Mouse (Mus musculus) ES-CJ7 (cell line): ENCODE results near the gene Vps37c.
A peak's percentile ranks its signal among the peaks of the same experiment; 100 is the strongest.

Experiments used
- DNase-seq: peaks from one replicate; pipeline ENCODE4 v3.0.0; 2011; ENCODE audit warnings: low read depth, low spot score

The Vps37c gene

DNA sequence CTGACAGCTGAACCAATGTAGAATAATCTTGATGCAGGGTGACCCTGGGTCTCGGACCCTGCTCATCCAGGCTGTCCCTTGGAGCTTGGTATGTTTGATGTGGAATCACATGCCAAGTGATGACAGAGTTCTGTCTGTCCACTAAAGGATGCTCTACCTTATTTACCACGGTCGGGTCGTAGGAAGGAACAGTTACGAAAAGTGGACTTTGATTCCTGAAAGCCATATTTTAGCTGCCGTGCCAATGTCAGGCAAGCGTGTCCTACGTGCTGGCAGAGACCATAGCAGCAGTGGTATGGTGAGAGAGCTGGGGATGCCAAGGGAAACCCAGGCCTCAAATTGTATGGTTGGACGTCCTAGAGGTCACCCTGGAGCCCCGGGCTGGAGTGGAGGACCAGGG lies 25.0 kb downstream of the Vps37c start:
- no peak for DNase-seq

DNA sequence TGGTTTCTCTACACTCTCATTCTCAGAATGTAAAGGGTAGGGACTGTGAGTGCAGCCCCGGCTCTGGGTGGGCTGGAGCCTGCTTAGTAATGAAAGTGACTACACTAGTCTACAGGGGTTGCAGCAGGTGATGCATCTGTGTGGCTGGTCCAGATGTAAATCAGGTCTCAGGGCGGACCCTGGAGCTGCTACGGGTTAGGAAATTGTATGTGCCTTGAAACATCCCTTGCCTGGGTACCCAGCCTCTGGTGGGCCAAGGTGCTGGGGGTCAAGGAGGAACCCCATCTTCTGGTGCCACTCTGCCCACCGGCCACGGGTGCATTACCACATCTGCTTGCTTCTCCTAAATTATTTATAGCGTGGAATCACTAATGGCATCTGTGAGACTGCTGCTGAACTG lies 25.6 kb downstream of the Vps37c start:
- no peak for DNase-seq

DNA sequence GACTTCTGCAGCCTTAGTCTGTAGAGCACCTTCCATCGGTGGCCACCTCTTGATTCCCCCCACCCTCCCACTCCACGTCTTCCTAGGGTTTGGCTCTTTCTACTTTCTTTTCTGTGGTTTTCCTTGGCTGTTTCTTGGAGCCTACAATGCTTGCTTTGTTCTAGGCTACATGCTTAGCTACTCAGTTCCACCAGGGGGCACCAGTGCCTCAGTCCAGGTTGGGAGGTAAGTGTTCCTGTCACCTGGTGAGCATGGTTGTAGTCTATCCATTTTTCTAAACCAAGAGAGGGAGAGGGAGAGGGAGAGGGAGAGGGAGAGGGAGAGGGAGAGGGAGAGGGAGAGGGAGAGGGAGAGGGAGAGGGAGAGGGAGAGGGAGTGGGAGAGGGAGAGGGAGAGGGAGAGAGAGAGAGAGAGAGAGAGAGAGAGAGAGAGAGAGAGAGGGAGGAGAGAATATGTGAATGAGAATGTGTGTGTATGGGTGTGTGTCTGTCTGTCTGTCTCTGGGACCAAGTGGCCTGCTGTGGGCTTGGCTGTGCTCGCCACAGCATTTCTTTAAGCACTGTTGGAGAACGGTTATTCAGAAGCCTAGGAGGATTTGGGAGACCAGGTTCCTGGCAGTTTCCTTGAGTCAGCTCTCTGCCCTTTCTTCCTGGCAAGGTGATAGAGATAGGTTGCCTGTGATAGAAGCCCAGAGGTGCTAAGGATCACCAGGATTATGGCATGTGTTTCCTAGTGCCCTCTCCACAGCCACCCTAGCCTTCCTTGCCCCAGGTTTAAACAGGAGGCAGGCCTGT lies 26.3 kb downstream of the Vps37c start:
- DNase-seq: peak; percentile 80

DNA sequence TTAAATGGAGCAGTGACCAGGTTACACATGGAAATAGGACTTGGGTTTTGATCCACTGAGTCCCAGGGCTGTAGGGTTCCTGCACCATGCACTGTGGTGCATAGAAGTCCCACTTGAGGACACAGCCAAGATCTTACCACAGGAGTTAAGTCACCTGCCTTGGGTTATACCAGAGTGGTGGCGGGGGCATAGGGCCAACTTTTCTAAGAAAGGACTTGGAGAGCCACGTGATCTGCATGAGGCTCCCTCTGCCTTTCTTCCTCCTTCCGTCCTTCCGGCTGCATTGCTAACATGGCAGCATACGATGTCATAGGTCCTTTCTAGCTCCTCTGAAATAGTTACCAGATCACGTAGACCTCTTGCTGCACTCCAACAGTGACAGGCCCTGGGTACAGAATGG lies 26.9 kb downstream of the Vps37c start:
- DNase-seq: no peak

DNA sequence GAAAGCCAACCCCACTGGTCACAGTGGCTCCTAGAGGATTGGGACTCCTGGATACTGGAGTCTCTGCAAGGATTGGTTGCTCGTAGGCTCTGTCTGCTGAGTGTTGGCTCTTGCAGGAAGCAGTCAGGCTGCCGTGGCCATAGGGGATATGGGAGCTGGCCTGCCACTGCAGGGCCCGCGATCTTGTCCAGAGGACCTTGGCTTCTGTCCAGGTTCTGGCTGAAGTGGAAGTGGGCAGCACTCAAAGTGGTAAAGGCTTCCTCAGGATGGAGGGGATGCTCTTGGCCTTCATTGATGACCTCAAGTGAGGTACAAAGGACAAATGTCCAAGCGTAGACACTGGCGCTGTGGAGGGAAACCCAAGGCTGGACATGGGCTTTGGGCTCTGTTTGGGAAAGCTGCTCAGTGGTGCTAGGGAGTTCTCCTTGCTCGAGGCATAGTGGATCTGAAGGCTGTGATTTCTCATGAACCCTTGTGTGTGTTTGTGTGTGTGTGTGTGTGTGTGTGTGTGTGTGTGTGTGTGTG lies 29.8 kb downstream of the Vps37c start:
- DNase-seq: no peak

DNA sequence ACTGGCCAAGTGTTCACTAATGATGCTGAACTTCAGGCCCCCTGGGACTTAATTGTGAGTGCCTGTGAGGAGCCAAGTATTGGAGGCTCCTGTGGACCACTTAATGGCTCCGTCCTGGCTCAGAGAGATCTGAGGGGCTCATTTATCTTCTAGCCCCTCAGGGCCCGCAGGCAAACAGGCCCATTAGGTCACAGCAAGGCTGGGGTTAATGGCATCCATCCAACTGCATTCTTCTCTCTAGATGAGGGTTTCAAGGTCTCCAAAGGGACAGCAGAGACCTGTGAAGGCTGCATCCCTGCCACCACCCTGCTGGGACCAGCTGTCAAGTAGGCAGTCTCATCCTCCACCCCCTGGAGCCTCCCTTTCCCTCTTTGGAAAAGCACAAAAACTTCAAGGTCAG lies 31.2 kb downstream of the Vps37c start:
- no peak for DNase-seq

DNA sequence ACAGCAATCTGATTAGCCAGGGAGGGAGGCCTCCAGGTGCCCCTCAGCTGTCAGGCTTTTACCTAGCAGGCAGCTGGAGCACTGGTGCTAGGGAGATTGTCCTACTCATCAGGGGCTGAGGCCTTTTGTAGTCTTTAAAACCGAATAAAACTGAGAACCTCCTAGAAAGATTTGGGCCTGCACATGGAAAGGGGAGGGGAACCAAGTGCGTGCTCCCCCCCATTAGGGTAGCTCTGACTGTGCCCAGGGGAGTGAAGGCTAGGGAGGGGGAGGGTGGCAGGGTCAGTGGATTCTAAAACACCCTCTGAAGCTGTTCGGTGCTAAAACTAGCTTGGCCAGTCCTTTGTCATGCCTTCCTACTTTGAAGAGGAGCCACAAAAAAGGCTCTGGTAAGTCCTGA lies 32.0 kb downstream of the Vps37c start:
- no peak for DNase-seq

DNA sequence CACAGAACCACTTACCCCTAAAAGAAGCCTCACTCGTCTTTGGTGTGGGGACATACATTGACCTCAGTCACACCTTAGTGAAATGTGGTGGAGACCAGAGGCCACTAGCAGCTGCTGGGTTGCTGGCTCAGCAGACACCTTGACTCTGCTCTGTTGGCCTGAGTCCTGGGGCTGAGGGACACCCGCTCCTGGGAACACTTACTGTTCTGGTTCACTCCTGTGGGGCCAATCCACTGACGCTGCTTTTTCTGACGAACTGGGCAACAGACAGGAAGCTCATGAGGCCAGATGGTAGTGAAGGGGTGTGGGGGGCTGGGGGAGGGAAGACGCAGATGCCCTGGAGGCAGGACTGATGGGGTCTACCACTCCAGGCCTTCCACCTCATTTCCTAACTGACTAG lies 32.5 kb downstream of the Vps37c start:
- no peak for DNase-seq

DNA sequence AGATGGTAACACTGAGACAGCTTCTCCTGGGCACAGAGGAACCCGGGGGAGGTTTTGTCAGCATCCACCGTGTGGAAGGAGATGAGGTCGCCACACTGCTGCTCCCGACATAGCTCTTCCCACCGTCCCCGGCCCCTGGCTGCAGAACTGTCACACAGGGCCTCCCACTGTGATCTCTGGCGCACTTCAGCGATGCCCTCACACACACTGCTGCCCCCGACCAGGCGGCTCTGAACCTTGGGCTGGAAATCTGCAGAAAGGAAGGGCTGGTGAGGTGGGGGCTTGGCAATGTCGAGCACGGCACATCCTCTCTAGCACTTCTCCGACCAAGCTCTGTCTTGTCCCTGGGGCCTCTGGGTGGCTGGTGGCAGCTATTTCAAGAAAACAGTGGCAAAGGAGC lies 34.5 kb downstream of the Vps37c start:
- no peak for DNase-seq

DNA sequence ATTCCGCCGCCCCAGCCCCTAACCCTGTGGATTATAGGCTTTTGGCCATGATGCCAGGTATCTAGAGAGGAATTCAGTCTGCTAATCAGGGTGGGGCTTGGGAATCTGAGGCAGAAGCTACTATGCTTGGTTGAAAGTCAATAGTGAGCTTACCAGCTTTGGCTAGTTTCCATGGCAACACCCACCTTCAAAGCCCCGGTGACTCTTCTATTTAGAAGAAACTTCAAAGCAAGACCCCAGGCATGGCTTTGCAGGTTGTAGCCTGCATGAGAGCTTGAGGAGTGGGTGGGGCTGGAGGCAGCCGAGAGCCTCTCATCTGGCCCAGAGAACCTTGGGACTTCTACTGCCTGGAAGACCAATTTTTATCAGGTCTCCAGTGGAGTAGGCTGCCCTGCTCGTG lies 35.1 kb downstream of the Vps37c start:
- peak; percentile 75 for DNase-seq

DNA sequence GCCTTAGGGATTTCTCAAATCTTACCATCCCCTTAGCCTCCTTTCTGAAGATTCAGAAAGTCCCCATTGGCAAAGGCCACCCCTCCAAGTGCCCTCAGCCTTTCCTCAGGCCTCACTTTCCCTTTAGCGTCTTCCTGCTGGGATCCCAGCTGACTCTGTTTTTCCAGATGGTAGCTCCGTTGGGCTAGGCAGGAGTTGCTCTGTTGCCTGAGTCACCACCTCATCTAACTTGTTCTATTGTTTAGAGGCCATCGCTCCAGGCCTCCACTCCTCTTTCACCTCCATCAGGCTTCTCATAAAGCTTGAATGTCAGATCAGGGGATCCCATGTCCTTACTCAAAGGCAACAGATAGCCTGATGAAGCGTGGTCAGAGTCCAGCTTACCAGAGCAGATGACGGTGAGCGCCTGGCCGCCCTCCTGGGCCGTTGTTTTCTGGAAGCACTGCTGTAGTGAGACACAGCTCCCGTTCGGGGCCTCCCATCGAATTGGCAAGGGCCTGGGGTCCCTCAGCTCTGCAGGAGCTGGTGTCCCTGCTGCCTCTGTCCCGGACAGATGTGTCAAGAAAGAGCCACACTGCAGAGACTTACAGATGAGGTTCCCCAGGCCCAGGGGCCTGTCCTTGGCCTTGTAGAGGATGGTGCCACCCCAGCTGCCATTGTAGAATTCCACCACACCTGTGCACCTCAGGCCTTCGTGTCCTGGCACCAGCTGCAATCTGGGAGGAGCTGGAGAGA lies 36.3 kb downstream of the Vps37c start:
- DNase-seq: no peak

DNA sequence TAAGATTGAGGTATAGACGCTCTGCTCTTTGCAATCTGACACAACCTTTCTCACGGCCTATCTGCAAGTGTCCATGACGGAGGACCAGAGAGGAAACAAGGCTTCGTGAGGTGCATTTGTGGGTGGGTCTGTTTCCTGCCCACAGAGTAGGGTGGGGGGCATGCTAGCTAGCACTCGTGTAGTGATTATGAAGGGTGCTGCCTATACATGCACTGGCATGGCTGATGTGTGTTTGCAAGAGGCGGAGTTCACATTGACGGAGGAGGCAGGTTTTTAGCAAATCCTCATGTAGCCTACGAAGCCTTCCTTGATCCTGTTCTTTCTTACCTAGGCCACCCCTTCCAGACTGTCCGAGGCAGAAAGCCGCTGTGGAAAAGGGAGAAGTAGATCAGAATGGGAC lies 41.4 kb downstream of the Vps37c start:
- no peak for DNase-seq

DNA sequence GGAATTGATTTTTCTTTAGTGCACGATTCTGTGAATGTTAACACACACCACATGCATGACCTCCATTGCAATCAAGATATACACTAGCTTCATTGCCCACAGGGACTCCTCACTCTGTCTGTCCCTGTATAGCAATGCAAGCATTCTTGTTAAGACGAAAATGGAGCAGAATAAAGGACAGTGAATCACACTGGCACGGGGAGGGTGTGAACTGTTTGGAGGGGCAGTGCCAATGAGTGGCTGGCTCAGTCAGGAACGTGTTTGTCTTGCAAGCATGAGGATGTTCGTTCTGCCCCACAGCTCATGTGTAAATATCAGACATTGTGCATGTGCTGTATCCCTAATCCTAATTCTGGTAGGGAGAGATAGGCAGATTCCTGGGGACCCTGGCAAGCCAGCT lies 41.9 kb downstream of the Vps37c start:
- no peak for DNase-seq

DNA sequence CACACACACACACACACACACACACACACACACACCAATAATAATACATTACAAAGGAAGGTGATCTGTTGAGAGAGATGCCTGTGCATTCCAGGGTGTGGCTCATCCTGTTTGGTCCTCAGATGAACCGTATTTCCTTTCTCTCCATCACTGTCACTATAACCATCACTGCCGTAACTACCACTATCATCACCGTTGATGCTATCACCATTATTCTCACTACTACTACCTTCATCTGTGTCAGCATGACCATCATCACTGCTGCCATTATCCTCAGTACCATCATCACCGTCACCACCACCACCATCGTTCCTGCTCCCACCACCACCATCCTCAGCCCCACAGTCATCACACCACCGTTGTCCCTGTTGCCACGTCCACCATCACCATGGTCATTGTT lies 43.4 kb downstream of the Vps37c start:
- DNase-seq: no peak

DNA sequence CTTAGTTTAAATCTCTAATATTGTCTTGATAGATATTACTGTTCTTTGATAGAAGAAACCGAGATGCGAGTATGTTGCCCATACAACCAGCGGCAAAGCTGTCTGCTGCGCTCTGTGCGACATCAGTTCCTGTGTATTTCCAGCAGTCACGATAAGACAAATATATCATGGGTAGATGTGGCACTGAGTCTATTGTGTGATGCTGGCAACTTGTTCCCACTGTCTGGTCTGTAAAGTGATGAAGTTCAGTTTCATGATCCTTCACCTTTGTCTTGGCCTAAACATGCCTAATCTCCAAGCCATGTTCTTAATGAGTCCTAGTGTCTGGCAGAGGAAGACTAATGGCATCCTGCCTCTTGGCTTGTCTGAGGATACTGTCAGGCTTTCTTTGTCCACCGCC lies 44.2 kb downstream of the Vps37c start:
- no peak for DNase-seq

DNA sequence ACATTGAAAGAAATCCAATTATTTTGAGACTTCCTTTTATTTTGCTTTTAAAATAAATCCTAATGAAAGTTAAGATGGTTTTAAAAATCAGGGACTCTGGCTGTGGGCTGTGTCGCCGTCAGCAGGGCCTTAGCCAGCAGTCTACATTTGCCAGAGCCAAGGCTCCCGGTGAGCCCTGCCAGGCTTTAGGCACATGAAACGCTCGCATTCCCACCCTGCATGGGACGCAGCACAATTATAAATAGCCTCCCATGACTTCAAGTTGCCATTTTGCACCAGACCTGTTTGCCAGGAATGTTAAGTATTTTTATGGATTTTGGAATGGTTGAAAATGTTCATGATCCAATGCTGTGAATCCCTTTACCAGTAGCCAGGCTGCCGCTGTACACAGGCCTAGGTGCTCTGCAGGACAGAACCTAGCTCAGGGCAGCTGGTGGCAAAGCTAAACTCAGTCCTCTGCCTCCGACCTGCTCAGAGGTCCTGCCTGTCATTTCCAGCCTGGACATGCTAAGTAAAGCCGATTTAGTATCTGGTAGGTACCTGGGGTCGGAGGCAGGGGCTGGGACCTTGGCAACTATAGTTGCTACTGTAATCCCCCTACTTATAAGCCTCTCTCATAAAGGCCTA lies 45.1 kb downstream of the Vps37c start:
- DNase-seq: no peak

DNA sequence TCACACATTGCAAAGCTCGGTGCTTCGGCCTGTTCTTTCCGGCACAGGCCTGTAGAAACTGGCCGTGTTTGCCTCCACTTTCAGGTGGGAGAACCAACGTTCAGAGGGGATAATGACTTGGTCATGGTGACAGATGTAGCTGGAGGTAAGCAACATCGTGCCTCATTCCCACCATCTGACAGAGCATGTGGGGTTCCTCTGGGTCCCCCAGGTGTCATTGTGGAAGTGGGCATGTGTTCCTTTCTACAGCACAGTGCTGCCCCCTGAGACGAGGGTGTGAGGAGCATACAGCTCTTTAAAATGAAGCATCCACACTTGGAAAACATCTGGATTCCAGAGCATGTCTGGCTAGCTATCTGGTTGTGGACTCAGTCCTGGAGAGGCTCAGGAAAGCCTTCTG lies 46.0 kb downstream of the Vps37c start:
- no peak for DNase-seq

DNA sequence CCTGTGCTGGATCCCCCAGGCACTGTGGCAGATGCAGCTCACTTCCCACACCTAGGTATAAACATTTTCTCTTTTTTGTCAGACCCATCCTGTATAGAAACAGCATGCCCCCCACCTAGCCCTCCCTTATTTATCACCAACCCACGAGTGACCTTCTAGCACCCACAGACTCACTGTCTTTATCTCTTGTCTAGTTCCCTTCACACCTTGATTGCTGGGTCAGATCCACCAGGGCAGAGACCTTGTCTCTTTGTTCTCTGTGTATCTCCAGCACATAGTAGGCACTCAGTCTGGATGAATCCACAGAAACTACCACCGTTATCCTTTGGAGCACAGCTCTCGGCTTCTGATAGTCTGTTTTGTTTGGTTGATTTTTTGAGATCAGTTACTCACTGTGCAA lies 46.5 kb downstream of the Vps37c start:
- DNase-seq: no peak

DNA sequence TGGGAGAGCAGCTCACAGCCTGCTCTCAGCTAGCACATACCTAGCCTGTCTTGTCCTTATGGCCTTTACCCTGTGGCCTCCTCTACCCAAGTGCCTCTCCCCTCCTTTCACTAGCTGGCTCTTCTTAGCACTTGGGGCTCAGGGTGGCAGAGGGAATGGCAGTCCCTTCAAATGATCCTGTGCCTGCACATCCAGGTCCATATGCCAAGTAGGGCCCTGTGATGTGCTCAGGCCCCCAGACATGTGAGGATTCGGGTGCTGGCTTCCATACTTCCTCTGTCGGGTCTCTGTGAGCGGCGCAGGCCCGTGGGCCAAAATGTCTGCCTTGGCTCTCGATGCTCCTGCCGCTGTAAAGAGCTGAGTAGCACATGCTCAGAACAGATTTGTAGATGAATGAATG lies 47.3 kb downstream of the Vps37c start:
- no peak for DNase-seq

DNA sequence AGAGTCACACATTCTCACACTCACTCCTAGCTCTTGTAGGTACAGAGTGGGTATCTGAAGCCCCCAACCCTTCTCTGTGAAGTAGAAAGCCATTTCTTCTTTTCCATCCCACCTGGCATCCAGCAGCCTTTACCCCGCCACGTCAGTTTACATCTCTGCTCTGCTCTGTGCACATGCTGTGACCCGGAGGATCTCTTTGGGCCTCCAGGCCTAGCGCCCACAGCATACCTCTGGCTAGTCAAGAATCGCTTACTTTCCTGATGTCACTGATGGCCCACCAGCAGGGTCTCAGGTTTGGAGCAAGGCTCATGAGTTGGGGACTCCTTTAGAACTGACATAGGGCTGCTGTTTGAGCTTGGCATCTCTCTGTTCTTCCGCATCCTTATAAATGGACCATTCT lies 49.5 kb downstream of the Vps37c start:
- DNase-seq: no peak

DNA sequence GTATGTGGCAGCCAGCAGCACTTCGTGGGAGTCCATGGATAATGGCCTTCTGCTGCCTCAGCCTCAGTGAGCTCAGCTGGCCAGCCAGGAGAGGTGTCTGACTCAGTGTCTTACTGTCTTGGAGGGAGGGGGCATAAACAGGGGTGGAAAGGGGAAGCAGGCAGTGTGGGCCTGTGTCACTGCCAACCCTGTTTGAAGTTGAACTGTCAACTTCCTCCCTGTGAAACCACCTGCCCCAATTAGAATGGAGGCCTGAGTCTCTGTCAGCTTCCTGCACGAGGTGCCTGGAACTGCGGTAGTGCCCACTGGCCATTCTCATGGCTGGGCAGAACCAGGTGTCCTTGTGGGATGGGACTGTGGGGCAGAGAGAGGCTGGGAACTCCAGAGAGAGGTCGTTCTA lies 50.3 kb downstream of the Vps37c start, which contains the start of gene Cd5:
TSS of gene Cd5 (minus strand) at position 192 of the 400 bp plus-strand sequence.
- DNase-seq: no peak

DNA sequence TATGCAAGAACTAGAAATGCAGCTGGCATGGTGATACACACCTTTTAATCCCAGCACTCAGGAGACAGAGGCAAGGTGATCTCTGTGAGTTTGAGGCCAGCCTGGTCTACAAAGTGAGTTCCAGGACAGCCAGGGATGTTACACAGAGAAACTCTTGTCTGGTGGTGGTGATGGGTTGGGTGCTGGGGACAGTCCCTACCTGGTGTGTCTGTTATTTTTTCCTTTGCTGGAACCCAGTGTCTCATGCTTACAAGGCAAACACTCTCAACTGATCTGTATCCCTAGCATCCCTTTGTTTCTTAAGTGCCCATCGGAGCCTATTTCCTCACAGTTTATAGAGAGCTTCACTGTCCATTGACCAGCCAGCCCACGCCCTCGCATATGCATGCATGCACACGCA lies 51.4 kb downstream of the Vps37c start:
- DNase-seq: no peak
